Mouse (Mus musculus) ES-Bruce4 (cell line): ENCODE results near the gene Ufsp1. TPM values are rescaled to one million over a fixed set of nuclear protein-coding genes. Genes with fewer than 3 reads are reported as not detected.

ENCODE experiments used
- H3K27ac ChIP-seq: 2 replicates; pipeline ENCODE4 v1.5.1; 2012; ENCODE audit warnings: low read length, inconsistent platforms; ENCODE audit not compliant: insufficient read depth
- H3K27me3 ChIP-seq: 2 replicates; pipeline ENCODE4 v1.6.1; 2012; ENCODE audit warnings: mild to moderate bottlenecking, low read length, inconsistent platforms; ENCODE audit not compliant: control insufficient read depth, poor library complexity, insufficient read depth, severe bottlenecking
- H3K36me3 ChIP-seq: 2 replicates; pipeline ENCODE4 v1.6.1; 2012; ENCODE audit warnings: inconsistent platforms, mild to moderate bottlenecking, low read length, moderate library complexity; ENCODE audit not compliant: control insufficient read depth, poor library complexity, insufficient read depth, severe bottlenecking
- H3K4me1 ChIP-seq: one replicate; pipeline ENCODE4 v1.8.1; 2011; ENCODE audit warnings: low read length; ENCODE audit not compliant: control insufficient read depth, insufficient read depth
- H3K4me3 ChIP-seq: 2 replicates; pipeline ENCODE4 v1.5.1; 2011; ENCODE audit warnings: low read depth, mild to moderate bottlenecking, low read length
- H3K9ac ChIP-seq: 2 replicates; pipeline ENCODE4 v1.6.1; 2012; ENCODE audit warnings: low read depth, mild to moderate bottlenecking, inconsistent platforms; ENCODE audit not compliant: poor library complexity, severe bottlenecking
- H3K9me3 ChIP-seq: replicated peaks from 2 replicates; pipeline ENCODE4 v1.6.1; 2012; ENCODE audit warnings: mild to moderate bottlenecking, low read length, inconsistent platforms; ENCODE audit not compliant: control insufficient read depth, poor library complexity, insufficient read depth, severe bottlenecking
- CTCF ChIP-seq: IDR thresholded peaks from one replicate; pipeline ENCODE4 v1.8.1; 2011; ENCODE audit warnings: low read depth, low read length
- EP300 ChIP-seq: IDR thresholded peaks from 2 replicates; pipeline ENCODE4 v1.6.1; 2011; ENCODE audit warnings: low read depth, low read length; ENCODE audit not compliant: insufficient read depth
- POLR2A ChIP-seq: IDR thresholded peaks from one replicate; pipeline ENCODE4 v1.8.1; 2011; ENCODE audit warnings: low read length; ENCODE audit not compliant: insufficient read depth
- polyA plus RNA-seq: library from polyadenylated mRNA; stranded (reverse); fragments of >200 nt; gene quantifications from 2 replicates; pipeline ENCODE4 v1.2.4, GENCODE M21; 2011; ENCODE audit warnings: low read depth; ENCODE audit not compliant: missing spikeins, insufficient read depth, insufficient read length

The Ufsp1 gene
- polyA plus RNA-seq, 1 experiment = 6.4 TPM

- TF ChIP-seq CTCF (no peak), POLR2A (no peak), EP300 (no peak)
- Histone ChIP-seq H3K27me3 (no peaks in the 10 kb centered on the region), H3K9me3 (no peaks in the 10 kb centered on the region), H3K4me1 (peaks cover 5% of the 10 kb centered on the region), H3K4me3 (peak overlapping the region; percentile 80), H3K36me3 (peaks cover 18% of the 10 kb centered on the region), H3K27ac (peak overlapping the region; percentile 48), H3K9ac (peak overlapping the region; percentile 81)
Observed at GRCm38 (mm10) chr5:137313466-137314192, 19.2 kb downstream of the Ufsp1 start.

- Histone ChIP-seq H3K36me3 (peaks cover 11% of the 10 kb centered on the region), H3K27me3 (no peaks in the 10 kb centered on the region)
Observed at GRCm38 (mm10) chr5:137314193-137315083, 20.0 kb downstream of the Ufsp1 start, which contains the start of gene Trip6. Gene Trip6, minus strand, starts transcription at chr5:137314404.

DNA sequence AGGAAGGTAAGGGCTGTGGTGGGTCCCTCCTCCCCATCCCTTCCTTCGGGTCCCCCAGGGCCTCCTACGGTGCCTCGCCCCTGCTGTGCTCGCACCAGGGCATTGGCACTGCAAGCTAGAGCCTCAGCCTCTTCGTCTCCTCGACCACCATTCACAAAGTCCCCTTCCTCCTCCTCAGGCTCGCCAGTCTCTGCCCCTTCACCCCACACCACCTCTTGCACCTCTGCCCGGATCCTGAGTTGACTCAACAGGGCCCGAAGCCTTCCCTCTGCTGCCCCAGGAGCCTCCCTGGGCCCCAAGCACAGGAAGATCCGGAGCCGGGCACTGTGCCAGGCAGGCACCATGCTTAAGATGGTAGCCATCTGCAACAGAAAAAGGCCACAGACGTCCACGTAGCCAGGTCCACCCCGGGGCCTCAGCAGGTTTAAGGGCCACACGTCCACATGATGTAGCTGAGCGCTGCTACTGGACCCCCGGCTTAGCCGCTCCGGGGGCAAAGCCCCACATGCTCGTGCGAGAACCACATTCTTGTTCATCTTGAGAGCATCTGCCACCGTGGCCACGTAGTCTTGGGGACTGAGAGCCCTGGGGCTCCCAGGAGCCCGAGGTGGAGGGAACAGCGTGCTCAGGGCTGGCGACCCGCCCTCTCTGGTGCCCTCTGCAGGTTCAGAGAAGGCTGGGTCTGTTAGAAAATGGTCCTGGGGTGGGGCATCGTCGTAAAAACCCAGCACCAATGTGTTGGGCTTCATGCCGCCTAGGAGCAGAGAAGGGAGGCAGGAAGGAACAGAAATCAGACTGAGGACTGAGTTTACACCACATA is 20.9 kb downstream of the Ufsp1 start:
- peak overlapping the region; percentile 80 for H3K4me3 ChIP-seq
- no peaks in the 10 kb centered on the region for H3K9me3 ChIP-seq
- no peaks in the 10 kb centered on the region for H3K27me3 ChIP-seq
- peaks cover 5% of the 10 kb centered on the region for H3K4me1 ChIP-seq
- H3K36me3 ChIP-seq = 0 out of 2 replicates have a peak, but pooled peaks cover 3% of the 10 kb centered on the region
- H3K27ac ChIP-seq = no peak overlapping the region
- TF ChIP-seq EP300 = no peak
- peak; percentile 73 for TF ChIP-seq CTCF
- peak overlapping the region; percentile 81 for H3K9ac ChIP-seq

More at GRCm38 (mm10) chr5:137314193-137315083, 20.0 kb downstream of the Ufsp1 start, which contains the start of gene Trip6:
- H3K4me1 ChIP-seq = peaks cover 5% of the 10 kb centered on the region
- peak within 1 kb of the TSS; percentile 48 for H3K27ac ChIP-seq
- H3K4me3 ChIP-seq = peak within 1 kb of the TSS; percentile 80
- peak within 1 kb of the TSS; percentile 81 for H3K9ac ChIP-seq
- no peaks in the 10 kb centered on the region for H3K9me3 ChIP-seq
- TF ChIP-seq CTCF (no peak), EP300 (peak; percentile 35; the same call in 1 of the 2 replicates)

- H3K9ac ChIP-seq = no peak overlapping the region
- no peaks in the 10 kb centered on the region for H3K36me3 ChIP-seq
- H3K4me1 ChIP-seq = peaks cover 5% of the 10 kb centered on the region
- no peak for TF ChIP-seq EP300
- no peak for TF ChIP-seq POLR2A
- no peak for TF ChIP-seq CTCF
- H3K27me3 ChIP-seq = no peaks in the 10 kb centered on the region
- no peaks in the 10 kb centered on the region for H3K9me3 ChIP-seq
- no peak overlapping the region for H3K4me3 ChIP-seq
- no peak overlapping the region for H3K27ac ChIP-seq
Observed at GRCm38 (mm10) chr5:137317361-137317760, 22.9 kb downstream of the Ufsp1 start.

DNA sequence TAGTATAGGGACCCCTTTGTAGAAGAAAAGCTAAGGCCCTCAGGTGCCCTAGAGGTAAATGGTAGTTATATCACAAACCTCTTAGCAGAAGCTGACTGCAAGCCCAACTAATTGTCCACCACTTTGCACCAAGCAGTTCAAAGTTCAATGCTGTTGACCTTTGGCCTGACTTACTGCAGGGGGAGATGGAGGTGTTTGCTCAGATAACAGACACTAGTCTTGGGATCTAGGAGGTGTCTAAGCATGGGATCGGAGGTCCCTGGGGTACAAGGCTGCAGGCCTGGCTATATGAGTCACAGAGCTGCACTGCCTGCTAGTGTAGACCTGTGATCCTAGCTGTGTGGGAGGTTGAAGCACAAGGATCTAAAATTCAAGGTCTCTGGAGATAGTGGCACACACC is 24.1 kb downstream of the Ufsp1 start:
- H3K36me3 ChIP-seq = no peaks in the 10 kb centered on the region

More for the DNA sequence above, 24.1 kb downstream of the Ufsp1 start:
- H3K4me3 ChIP-seq = no peak overlapping the region
- TF ChIP-seq EP300 = no peak
- TF ChIP-seq POLR2A = no peak
- no peak for TF ChIP-seq CTCF
- no peak overlapping the region for H3K9ac ChIP-seq
- no peaks in the 10 kb centered on the region for H3K4me1 ChIP-seq
- no peaks in the 10 kb centered on the region for H3K9me3 ChIP-seq
- no peaks in the 10 kb centered on the region for H3K27me3 ChIP-seq
- H3K27ac ChIP-seq = no peak overlapping the region
